Mouse (Mus musculus) central nervous system, embryonic 18 days (tissue): Measurements from ENCODE around the gene Lgi2. TPM values are rescaled to one million over a fixed set of nuclear protein-coding genes. Genes with fewer than 3 reads are reported as not detected.

Experiments
- polyA plus RNA-seq: library from polyadenylated mRNA; depleted of rRNA; stranded (reverse); fragments of >200 nt; gene quantifications from 2 replicates; pipeline ENCODE4 v1.2.3, GENCODE M21; 2012; rRNA removed

Gene Lgi2
- 11.0 and 11.7 TPM in 2 replicates for polyA plus RNA-seq

GRCm38 (mm10) chr5:52565813-52566531 lies at the start of gene Lgi2:
Gene Lgi2 (minus strand): TSS chr5:52566462.

Other genes starting within 250 kb of the Lgi2 start
- 2.4 and 2.8 TPM in 2 replicates for gene Sod3, start 202.7 kb downstream of the Lgi2 start, polyA plus RNA-seq
- 16.3 and 18.1 TPM in 2 replicates for gene Ccdc149, start 94.9 kb downstream of the Lgi2 start, polyA plus RNA-seq
- 10.7 and 11.1 TPM in 2 replicates for gene Sepsecs, start 103.2 kb upstream of the Lgi2 start, polyA plus RNA-seq
- 4.9 and 5.4 TPM in 2 replicates for gene Pi4k2b, start 175.1 kb upstream of the Lgi2 start, polyA plus RNA-seq
- 14.3 and 14.7 TPM in 2 replicates for gene Zcchc4, start 208.9 kb upstream of the Lgi2 start, polyA plus RNA-seq